Mouse (Mus musculus) natural killer cell, adult 2 months (primary cell): ENCODE measurements around the gene Tent5a.

Source experiments
- DNase-seq, 2 experiments: peaks; one replicate each; pipeline ENCODE4 v3.0.0; 2022; ENCODE audit warnings: low spot score in 2 of 2

The Tent5a gene

DNA sequence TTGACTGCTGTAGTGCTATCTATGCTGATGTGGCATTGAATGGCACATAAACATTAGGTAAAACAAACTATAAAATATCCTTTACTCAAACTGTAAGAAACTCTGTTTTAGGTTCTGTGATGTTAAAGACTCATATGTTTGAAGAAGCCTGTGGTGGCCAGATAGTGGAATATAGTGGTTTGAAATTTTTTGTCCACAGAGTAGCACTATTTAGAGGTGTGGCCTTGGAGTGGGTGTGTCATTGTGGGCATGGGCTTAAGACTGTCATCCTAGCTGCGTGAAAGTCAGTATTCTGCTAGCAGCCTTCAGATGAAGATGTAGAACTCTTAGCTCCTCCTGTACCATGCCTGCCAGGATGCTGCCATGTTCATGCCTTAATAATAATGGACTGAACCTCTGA, 11.0 kb downstream of the Tent5a start:
- DNase-seq: no peak

DNA sequence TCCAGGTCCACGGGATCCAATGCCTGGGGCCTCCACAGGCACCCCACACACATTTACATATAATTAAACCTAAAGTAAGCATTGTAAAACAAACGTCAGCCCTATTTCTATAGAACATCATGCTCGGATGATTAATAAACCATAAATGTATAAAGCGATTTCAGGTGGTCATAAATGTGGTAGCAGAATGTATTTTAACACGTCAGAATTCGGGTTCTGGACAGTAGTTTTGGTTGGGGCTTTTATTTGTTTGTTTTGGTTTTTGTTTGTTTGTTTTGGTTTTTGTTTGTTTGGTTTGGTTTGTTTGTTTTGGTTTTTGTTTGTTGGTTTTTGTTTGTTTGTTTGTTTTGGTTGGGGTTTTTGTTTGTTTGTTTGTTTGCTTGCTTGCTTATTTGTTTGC, 14.7 kb downstream of the Tent5a start, which contains the start of gene Gm11114:
TSS of gene Gm11114 (plus strand) at position 301 of the 400 bp plus-strand sequence.
- DNase-seq: no peak

DNA sequence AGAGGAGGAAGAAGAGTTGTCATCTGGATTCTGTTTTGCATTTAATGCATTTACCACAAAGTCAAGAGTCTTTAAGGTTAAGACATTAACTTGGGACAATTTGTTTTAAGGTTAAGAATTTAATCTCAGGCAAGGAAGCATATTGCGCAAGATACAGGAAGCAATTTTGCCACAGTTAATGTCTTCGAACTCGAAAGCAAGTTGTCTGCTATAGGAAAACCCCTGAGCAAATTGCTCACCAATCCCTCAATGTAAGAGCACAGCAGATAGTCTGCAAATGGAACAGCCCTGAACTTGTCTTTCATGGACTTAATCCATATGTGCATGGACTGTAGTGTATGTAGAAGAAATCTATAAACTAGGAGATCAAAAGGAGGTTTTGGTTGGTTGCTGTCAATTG, 23.8 kb downstream of the Tent5a start:
- no peak for DNase-seq

DNA sequence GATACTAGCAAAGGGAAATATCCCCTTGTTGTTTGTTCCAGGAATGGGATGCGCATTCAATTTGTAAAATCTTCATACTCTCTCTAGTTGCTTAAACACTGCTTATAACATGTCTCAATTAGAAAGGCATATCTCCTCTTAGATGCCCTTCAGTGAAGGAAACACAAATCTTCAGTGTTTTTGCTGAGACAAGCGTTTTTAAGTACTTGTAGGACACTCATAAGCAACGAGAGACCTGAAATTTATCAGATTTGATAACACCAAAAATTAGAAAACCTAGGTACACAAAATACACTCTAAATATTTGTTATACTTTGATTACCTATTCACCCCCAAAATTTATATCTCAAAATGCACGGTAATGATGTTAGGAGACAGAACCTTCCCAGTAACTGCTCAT, 24.3 kb downstream of the Tent5a start:
- DNase-seq: no peak

DNA sequence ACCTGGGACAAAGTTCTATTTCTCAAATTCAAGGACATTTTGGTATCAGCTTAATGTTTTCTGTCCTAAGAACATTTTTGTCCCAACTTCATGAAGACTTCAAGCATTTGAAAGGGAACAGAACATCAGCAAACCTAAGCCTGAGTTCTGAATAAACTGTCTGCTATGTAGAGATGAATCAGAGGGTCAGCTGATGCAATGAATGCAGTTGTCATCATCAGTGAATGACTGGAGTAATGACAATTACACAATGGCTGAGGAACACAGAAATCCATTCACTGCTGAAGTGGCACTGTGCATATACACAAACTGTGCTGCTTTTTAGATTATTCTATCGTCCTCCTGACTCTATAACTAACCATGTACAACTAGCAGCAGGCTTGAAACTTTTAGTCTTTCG, 53.0 kb downstream of the Tent5a start:
- DNase-seq: no peak
